Comparison of ENCODE assay signal across 38 mouse cellular contexts in the genomic region with DNA sequence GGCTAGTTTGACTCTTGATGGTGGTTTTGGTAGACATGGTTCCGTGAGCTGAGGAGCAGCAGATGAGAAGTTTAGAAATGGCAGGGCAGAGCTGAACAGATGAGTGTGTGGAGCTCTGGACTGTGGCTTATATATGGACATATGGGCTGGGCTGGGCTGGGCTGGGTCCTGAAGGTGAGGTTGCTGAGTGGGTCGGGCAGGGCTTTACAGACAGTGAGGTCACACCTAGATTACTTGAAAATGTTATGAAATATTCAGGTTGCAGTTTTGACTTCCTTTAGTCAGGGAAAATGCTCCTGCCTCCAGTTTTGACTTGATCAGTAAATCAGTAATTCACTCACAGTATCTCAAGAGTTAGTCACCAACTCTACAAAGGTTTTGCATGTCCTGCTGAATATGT. TPM values are rescaled to one million over a fixed set of nuclear protein-coding genes. Genes with fewer than 3 reads are reported as not detected.
"Had no signal": no experiment of that assay in that cellular context is flagged by ENCODE, and none has a peak within 500 bp of the region (broad histone marks: within the 10 kb centered on the region; RNA-seq: fewer than 3 reads in every experiment).

A gene (minus strand): TSS at position 101 of the 400 bp plus-strand sequence.

- H3K4me1 ChIP-seq: limb, embryonic 10.5 days; limb, embryonic 12.5 days; limb, embryonic 13.5 days; limb, embryonic 15.5 days; liver, embryonic 12.5 days; liver, embryonic 13.5 days; liver, embryonic 15.5 days; lung, embryonic 15.5 days; megakaryocyte, embryonic 14.5 days; midbrain, embryonic 10.5 days; midbrain, embryonic 12.5 days; midbrain, embryonic 13.5 days; midbrain, embryonic 15.5 days had no signal

- H3K4me2 ChIP-seq: limb, embryonic 12.5 days; limb, embryonic 13.5 days; limb, embryonic 15.5 days; liver, embryonic 11.5 days; liver, embryonic 12.5 days; liver, embryonic 13.5 days; liver, embryonic 15.5 days; lung, embryonic 14.5 days; lung, embryonic 15.5 days; midbrain, embryonic 11.5 days; midbrain, embryonic 12.5 days; midbrain, embryonic 13.5 days; midbrain, embryonic 15.5 days had no signal

- H3K27me3 ChIP-seq: limb, embryonic 12.5 days; limb, embryonic 13.5 days; limb, embryonic 15.5 days; liver, embryonic 12.5 days; liver, embryonic 13.5 days; liver, embryonic 15.5 days; lung, embryonic 15.5 days; midbrain, embryonic 12.5 days; midbrain, embryonic 13.5 days; midbrain, embryonic 15.5 days had no signal

- ATAC-seq: liver, embryonic 12.5 days; liver, postnatal 0 days; lung, postnatal 0 days; midbrain, embryonic 13.5 days; midbrain, embryonic 15.5 days; midbrain, embryonic 16.5 days had no signal

- H3K4me3 ChIP-seq: left cerebral cortex, adult 2 months; limb, embryonic 10.5 days; limb, embryonic 12.5 days; limb, embryonic 13.5 days; limb, embryonic 15.5 days; liver, embryonic 12.5 days; liver, embryonic 13.5 days; liver, embryonic 15.5 days; lung, embryonic 15.5 days; megakaryocyte, embryonic 14.5 days; midbrain, embryonic 10.5 days; midbrain, embryonic 12.5 days; midbrain, embryonic 13.5 days; midbrain, embryonic 15.5 days; myocyte had no signal

- H3K36me3 ChIP-seq: limb, embryonic 10.5 days; limb, embryonic 12.5 days; limb, embryonic 13.5 days; limb, embryonic 15.5 days; liver, embryonic 12.5 days; liver, embryonic 13.5 days; liver, embryonic 15.5 days; lung, embryonic 15.5 days; midbrain, embryonic 10.5 days; midbrain, embryonic 12.5 days; midbrain, embryonic 13.5 days; midbrain, embryonic 15.5 days had no signal

- H3K9ac ChIP-seq: limb, embryonic 12.5 days; limb, embryonic 13.5 days; limb, embryonic 15.5 days; liver, embryonic 12.5 days; liver, embryonic 13.5 days; liver, embryonic 14.5 days; liver, embryonic 15.5 days; liver, postnatal 0 days; lung, embryonic 14.5 days; lung, embryonic 15.5 days; midbrain, embryonic 12.5 days; midbrain, embryonic 13.5 days; midbrain, embryonic 15.5 days had no signal

- DNase-seq: left cerebral cortex, postnatal 4 days; liver; liver, embryonic 13.5 days; liver, postnatal 0 days; lung, adult 18-20 months; lung, adult 2 months; lung, embryonic 14.5 days; lung, postnatal 10 days; lung, postnatal 14 days; lung, postnatal 36 days; lung, postnatal 4 days; midbrain, embryonic 14.5 days had no signal

- H3K9me3 ChIP-seq: limb, embryonic 10.5 days; limb, embryonic 12.5 days; limb, embryonic 13.5 days; limb, embryonic 15.5 days; liver, embryonic 12.5 days; liver, embryonic 13.5 days; liver, embryonic 15.5 days; lung, embryonic 15.5 days; megakaryocyte, embryonic 14.5 days; midbrain, embryonic 10.5 days; midbrain, embryonic 12.5 days; midbrain, embryonic 13.5 days; midbrain, embryonic 15.5 days had no signal

- H3K27ac ChIP-seq: left cerebral cortex, adult 2 months; limb, embryonic 10.5 days; limb, embryonic 12.5 days; limb, embryonic 13.5 days; limb, embryonic 15.5 days; liver, embryonic 12.5 days; liver, embryonic 13.5 days; liver, embryonic 14.5 days; liver, embryonic 15.5 days; lung, embryonic 15.5 days; macrophage; midbrain, embryonic 10.5 days; midbrain, embryonic 12.5 days; midbrain, embryonic 13.5 days; midbrain, embryonic 15.5 days had no signal

RNA-seq across cellular contexts. Expression of the gene that starts here (rescaled TPM):
- polyA plus RNA-seq: limb, embryonic 10.5 days; limb, embryonic 11.5 days; limb, embryonic 12.5 days; limb, embryonic 13.5 days; limb, embryonic 14.5 days; liver, adult 2 months; liver, embryonic 11.5 days; liver, embryonic 12.5 days; liver, embryonic 13.5 days; liver, embryonic 14.5 days; liver, embryonic 15.5 days; liver, embryonic 16.5 days; liver, postnatal 0 days; lung, embryonic 14.5 days; lung, embryonic 15.5 days; lung, embryonic 16.5 days; lung, postnatal 0 days; macrophage; midbrain, embryonic 10.5 days; midbrain, embryonic 11.5 days; midbrain, embryonic 12.5 days; midbrain, embryonic 13.5 days; midbrain, embryonic 14.5 days; midbrain, embryonic 15.5 days; midbrain, embryonic 16.5 days; midbrain, postnatal 0 days; myocyte had no signal
